Mouse (Mus musculus): ENCODE data around the gene Lhx8. TPM values are rescaled to one million over a fixed set of nuclear protein-coding genes. Genes with fewer than 3 reads are reported as not detected.
A peak's percentile ranks its signal among the peaks of the same experiment; 100 is the strongest.

Gene Lhx8
- polyA plus RNA-seq, 1 experiment from 2014 or later: 0.64 TPM

GRCm38 (mm10) chr3:154332941-154333340 lies 2.5 kb upstream of the Lhx8 start:
- H3K4me2 ChIP-seq: no peak overlapping the region
- H3K9me3 ChIP-seq (replicated peaks): no peaks in the 10 kb centered on the region
- 7% methylated on average over 15 of the region's 15 CpGs for whole genome bisulfite sequencing
- no peak overlapping the region for H3K9ac ChIP-seq
- ATAC-seq (replicated peaks; ENCODE audit: insufficient number of reproducible peaks, insufficient read depth, low FRiP score, low read depth): no peak
- H3K27me3 ChIP-seq: peaks cover 92% of the 10 kb centered on the region
- no peak overlapping the region for H3K4me3 ChIP-seq
- no peaks in the 10 kb centered on the region for H3K36me3 ChIP-seq
- H3K4me1 ChIP-seq (replicated peaks): peaks cover 30% of the 10 kb centered on the region
- no peak overlapping the region for H3K27ac ChIP-seq

- Histone ChIP-seq H3K4me2 (peak overlapping the region; percentile 58), H3K4me1 (replicated peaks) (peaks cover 32% of the 10 kb centered on the region), H3K9ac (no peak overlapping the region), H3K9me3 (replicated peaks) (no peaks in the 10 kb centered on the region), H3K27me3 (peaks cover 92% of the 10 kb centered on the region), H3K27ac (no peak overlapping the region), H3K36me3 (no peaks in the 10 kb centered on the region), H3K4me3 (peak overlapping the region; percentile 40)
- WGBS: 2% methylated on average over 20 of the region's 20 CpGs
- no peak for ATAC-seq (replicated peaks; ENCODE audit: insufficient number of reproducible peaks, insufficient read depth, low FRiP score, low read depth)
These were observed 1.7 kb upstream of the Lhx8 start for GRCm38 (mm10) chr3:154332213-154332530.

DNA sequence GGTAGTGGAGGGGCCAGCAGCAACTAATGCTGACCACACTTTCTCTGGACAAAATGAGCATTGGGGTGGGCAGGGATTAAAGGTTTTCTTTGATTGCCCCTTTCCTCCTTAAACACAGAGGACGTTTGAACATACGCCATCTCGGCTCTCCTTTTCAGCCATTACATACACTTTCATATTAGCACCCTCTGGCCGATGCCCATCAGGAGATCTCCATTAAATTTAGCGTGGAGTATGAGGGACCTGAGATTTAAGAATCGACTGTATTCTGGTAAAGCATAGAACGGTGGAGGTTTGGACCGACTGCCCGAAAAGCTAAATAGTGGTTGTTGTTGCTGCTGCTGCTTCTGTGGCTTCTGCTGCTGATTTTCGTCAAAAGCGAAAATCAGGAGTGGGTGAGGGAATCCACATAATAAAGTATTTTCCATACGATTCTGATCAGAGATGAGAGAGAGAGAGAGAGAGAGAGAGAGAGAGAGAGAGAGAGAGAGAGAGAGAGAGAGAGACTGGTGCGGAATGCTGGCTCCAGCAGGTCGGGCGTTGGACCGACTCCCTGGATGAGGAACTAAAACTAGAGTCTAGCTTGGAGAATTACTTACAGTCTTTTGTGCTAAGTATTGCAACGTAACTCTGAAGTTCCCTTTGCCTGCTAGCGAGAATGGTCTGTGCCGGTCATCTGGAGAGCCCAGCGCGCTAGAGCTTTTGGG lies 1.2 kb upstream of the Lhx8 start:
- ATAC-seq (replicated peaks; ENCODE audit: insufficient number of reproducible peaks, insufficient read depth, low FRiP score, low read depth): no peak
- WGBS: 2% methylated on average over 21 of the region's 21 CpGs
- H3K9me3 ChIP-seq (replicated peaks): no peaks in the 10 kb centered on the region
- H3K27ac ChIP-seq: no peak overlapping the region
- H3K27me3 ChIP-seq: peaks cover 94% of the 10 kb centered on the region
- peaks cover 32% of the 10 kb centered on the region for H3K4me1 ChIP-seq (replicated peaks)
- no peaks in the 10 kb centered on the region for H3K36me3 ChIP-seq
- H3K9ac ChIP-seq: no peak overlapping the region
- H3K4me3 ChIP-seq: peak overlapping the region; percentile 40
- peak overlapping the region; percentile 58 for H3K4me2 ChIP-seq

- Histone ChIP-seq H3K4me1 (replicated peaks) (peaks cover 32% of the 10 kb centered on the region), H3K4me2 (no peak overlapping the region), H3K9ac (no peak overlapping the region), H3K27me3 (peaks cover 95% of the 10 kb centered on the region), H3K27ac (no peak overlapping the region), H3K9me3 (replicated peaks) (no peaks in the 10 kb centered on the region), H3K36me3 (no peaks in the 10 kb centered on the region), H3K4me3 (no peak overlapping the region)
- no peak for ATAC-seq (replicated peaks; ENCODE audit: insufficient number of reproducible peaks, insufficient read depth, low FRiP score, low read depth)
- under 1% methylated on average over 10 of the region's 10 CpGs for WGBS
These were observed 513 bp upstream of the Lhx8 start for GRCm38 (mm10) chr3:154331003-154331340.

DNA sequence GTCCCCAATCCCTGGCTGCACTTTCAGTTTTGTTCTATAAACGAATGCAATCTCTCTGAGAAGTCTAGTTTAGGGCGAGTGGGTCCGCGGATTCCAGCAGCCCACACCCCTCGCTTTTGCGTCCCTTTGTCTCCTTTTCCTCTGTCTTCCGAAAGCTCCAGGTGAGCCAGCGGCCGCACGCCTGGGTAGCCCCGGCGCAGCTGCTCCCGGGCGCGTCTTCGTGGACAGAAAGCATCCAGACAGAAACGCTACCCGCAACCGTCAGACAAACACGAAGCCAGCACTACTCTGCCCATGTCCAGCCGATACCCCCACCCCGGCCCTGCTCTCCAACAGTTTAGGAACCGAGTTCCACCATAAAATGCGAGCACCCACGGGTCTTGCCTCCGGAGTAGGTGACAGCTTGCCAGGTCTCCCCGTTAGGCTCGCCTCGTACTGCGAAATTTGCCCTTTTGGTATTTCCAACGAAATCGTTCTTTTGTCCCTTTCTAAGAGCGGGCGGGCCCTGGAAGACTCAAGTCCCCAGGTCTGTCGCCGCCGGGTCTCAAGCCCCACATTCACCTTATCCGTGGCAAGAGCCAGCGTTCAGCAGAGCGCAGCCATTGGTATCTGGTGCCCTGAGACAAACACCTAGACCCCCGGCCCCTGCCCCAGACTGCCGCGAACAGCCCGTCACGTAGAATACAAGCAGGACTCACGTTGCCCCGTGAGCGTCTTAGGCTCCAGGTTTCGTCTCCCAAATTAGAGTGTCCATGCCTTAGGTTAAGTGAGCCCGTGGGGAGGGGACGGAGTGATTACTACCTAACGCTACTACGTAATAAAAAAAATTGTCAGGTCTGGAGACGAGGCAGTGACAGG lies 907 bp downstream of the Lhx8 start:
- Histone ChIP-seq H3K27me3 (peaks cover 95% of the 10 kb centered on the region), H3K4me1 (replicated peaks) (peaks cover 32% of the 10 kb centered on the region), H3K4me2 (peak overlapping the region; percentile 82), H3K9ac (no peak overlapping the region), H3K36me3 (no peaks in the 10 kb centered on the region), H3K27ac (no peak overlapping the region), H3K9me3 (replicated peaks) (no peaks in the 10 kb centered on the region), H3K4me3 (peak overlapping the region; percentile 48)
- no peak for ATAC-seq (replicated peaks; ENCODE audit: insufficient number of reproducible peaks, insufficient read depth, low FRiP score, low read depth)
- WGBS: 1% methylated on average over 54 of the region's 54 CpGs

DNA sequence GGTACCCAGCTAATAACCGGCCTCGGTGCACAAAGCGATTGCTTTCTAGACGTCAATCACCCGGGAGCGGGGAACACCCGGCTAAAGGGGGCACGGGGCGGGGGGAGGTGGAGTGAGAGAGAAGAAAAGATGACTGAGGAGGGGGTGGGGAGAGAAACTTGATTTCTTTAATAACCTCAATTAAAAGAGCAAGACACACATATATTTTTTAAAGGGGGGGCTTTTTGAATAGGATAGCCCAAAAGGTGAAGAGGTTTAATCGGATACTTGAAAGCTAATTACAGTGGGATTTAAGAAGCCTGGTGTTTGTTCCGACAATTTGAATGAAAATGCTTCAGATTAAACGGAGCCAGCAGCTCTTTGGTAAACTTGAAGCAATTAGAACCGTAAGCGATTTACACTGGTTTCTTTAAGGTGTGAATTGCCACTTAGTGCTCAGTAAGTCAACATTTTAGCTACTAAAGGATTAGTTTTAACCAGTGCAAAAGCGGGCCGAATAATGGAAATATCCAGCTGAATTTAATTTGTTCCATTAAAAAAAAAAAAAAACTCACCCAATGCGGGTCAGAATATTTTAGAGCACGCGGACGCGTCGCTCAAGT lies 1.6 kb downstream of the Lhx8 start:
- Histone ChIP-seq H3K4me3 (peak overlapping the region; percentile 48), H3K9ac (no peak overlapping the region), H3K36me3 (no peaks in the 10 kb centered on the region), H3K4me1 (replicated peaks) (peaks cover 32% of the 10 kb centered on the region), H3K4me2 (peak overlapping the region; percentile 82), H3K9me3 (replicated peaks) (no peaks in the 10 kb centered on the region), H3K27ac (no peak overlapping the region), H3K27me3 (peaks cover 95% of the 10 kb centered on the region)
- WGBS: 2% methylated on average over 22 of the region's 22 CpGs
- no peak for ATAC-seq (replicated peaks; ENCODE audit: insufficient number of reproducible peaks, insufficient read depth, low FRiP score, low read depth)

GRCm38 (mm10) chr3:154327883-154328720 lies 2.4 kb downstream of the Lhx8 start:
- peak overlapping the region; percentile 48 for H3K4me3 ChIP-seq
- H3K27me3 ChIP-seq: peaks cover 92% of the 10 kb centered on the region
- under 1% methylated on average over 79 of the region's 86 CpGs for WGBS
- peaks cover 32% of the 10 kb centered on the region for H3K4me1 ChIP-seq (replicated peaks)
- no peaks in the 10 kb centered on the region for H3K36me3 ChIP-seq
- ATAC-seq (replicated peaks; ENCODE audit: insufficient number of reproducible peaks, insufficient read depth, low FRiP score, low read depth): peak; percentile 65
- H3K9me3 ChIP-seq (replicated peaks): no peaks in the 10 kb centered on the region
- H3K9ac ChIP-seq: no peak overlapping the region
- peak overlapping the region; percentile 82 for H3K4me2 ChIP-seq
- H3K27ac ChIP-seq: no peak overlapping the region

DNA sequence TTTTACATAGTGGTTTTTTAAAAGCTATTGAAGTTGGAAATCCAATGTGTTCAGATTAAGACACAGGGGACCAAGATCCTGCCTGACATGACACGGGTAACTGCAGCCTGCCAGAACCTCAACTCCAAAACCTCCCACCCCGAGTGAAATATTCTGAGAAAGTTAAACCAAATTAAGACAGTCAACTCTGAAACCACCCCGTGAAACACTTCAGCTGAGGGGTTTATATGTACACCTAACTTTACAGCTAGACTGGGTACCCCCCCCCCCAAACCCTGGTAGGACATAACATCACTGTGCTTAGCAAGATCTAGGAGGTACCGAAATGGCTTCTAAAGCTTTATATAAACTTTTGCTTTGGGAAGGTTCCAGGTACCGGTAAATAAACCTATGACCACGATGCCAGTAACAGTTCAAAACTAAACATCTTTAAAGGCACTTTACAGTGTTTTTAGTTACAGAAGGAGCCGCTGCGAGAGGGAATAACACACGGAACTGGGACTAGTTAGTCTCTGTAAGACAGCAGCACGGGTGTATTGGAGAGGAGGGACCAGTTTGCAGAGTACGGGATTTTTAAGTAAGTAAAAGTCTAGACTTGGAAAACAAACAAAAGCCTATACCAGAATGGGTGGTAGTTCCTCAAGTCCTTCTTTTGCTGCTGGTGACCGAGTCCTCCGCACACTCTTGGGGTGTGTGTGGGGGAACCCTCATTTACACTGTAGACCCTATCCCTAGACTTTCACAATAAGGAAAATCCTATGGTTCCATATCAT lies 3.2 kb downstream of the Lhx8 start:
- Histone ChIP-seq H3K27me3 (peaks cover 91% of the 10 kb centered on the region), H3K4me3 (0 out of 2 replicates have a peak overlapping the region, but pooled peaks have one; percentile 48), H3K27ac (no peak overlapping the region), H3K9ac (no peak overlapping the region), H3K9me3 (replicated peaks) (no peaks in the 10 kb centered on the region), H3K4me2 (no peak overlapping the region), H3K4me1 (replicated peaks) (peaks cover 30% of the 10 kb centered on the region), H3K36me3 (no peaks in the 10 kb centered on the region)
- ATAC-seq (replicated peaks; ENCODE audit: insufficient number of reproducible peaks, insufficient read depth, low FRiP score, low read depth): 0 out of 2 replicates have a peak, but pooled peaks have one; percentile 4
- 7% methylated on average over 13 of the region's 13 CpGs for WGBS

DNA sequence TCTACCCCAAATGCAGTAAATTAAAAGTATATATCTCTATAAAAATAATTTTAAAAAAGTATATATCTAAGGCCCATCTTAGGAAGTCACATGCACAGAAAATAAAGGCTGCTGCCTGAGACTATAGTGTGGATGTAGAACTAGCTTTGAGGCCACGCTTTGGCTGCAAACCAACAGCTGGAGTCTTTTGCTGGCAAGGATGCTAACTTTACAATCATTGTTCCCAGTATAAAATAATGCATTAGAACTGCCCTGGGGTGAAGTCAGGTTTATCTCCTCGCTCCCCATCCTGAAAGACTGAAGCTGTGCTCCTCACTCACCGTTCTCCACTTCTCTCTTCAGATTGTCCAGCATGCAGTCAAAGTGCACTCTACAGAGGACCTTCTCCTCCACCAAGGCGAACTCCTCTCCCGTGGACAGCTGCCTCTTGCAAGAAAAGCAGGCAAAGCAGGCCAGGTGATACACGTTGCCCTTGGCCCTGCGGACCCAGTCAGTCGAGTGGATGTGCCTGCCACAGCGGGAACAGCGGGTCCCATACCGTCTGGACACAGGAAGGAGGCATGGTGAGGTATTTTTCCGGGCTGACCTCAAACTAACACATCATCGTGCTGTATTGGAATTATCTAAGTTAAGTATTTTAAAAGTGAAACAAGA lies 8.4 kb downstream of the Lhx8 start:
- Histone ChIP-seq H3K36me3 (no peaks in the 10 kb centered on the region), H3K4me1 (replicated peaks) (no peaks in the 10 kb centered on the region), H3K9ac (no peak overlapping the region), H3K4me2 (no peak overlapping the region), H3K27me3 (peaks cover 79% of the 10 kb centered on the region), H3K9me3 (replicated peaks) (no peaks in the 10 kb centered on the region), H3K27ac (no peak overlapping the region), H3K4me3 (no peak overlapping the region)
- 54% methylated on average over 13 of the region's 13 CpGs for WGBS
- ATAC-seq (replicated peaks; ENCODE audit: insufficient number of reproducible peaks, insufficient read depth, low FRiP score, low read depth): no peak

DNA sequence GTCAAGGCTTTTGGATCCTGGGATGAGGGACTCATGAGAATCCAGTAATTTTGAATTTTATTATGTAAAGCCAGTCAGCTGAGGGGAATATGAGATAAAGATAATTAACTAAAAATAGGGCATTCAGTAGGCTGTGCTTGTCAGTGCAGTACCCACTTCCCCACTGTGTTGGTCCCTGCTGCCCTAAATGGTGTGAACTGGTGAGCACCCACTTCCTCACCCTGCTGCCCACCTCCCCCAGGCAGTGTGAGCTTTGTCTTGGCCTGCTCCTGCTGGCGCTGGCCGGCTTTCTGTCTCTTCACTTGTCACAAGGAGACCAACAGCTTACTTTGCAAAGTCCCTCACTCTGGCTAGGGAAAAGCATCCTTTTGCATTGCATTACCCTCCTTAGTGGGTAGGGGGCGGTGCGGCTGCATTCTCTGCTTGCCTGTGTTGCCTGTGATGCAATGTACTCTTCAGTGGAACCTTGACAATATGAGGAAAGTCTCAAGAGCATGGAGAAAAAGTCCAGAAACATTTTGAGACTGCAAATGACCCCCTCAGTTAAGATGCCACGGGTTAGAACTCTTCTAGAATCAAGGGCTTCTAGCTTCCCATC lies 12.7 kb downstream of the Lhx8 start:
- H3K9me3 ChIP-seq (replicated peaks): no peaks in the 10 kb centered on the region
- no peaks in the 10 kb centered on the region for H3K36me3 ChIP-seq
- peaks cover 43% of the 10 kb centered on the region for H3K27me3 ChIP-seq
- no peak overlapping the region for H3K27ac ChIP-seq
- H3K4me3 ChIP-seq: no peak overlapping the region
- H3K4me2 ChIP-seq: no peak overlapping the region
- no peaks in the 10 kb centered on the region for H3K4me1 ChIP-seq (replicated peaks)
- 17% methylated on average over 5 of the region's 5 CpGs for WGBS
- H3K9ac ChIP-seq: no peak overlapping the region
- ATAC-seq (replicated peaks; ENCODE audit: insufficient number of reproducible peaks, insufficient read depth, low FRiP score, low read depth): no peak
